13 mouse cellular contexts compared by ENCODE assay signal in the genomic region with DNA sequence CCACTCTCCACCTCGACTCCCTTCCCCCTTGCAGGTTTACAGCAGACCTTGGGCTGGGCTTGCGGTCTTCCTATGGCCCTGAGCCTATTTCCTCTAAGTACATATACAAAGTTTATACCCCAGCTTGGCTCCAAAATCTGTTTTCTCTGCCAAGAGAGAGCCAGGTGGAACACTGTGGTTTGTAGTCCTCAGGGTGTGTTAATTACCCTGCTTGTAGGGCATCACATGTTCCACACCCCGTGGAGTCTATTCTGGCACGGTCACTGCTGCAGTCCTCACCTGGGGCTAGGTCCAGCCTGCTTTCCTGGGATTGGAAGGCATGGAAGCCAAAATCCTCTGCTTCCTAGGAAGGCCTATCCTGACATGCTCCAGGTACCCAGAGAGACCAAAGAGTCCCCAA. TPM values are rescaled to one million over a fixed set of nuclear protein-coding genes. Genes with fewer than 3 reads are reported as not detected.
DNase-seq lines count a peak whose midpoint lies in the region; ATAC-seq lines count a peak whose summit lies in the region.
"Had no signal": no experiment of that assay in that cellular context is flagged by ENCODE, and none has a peak within 500 bp of the region (broad histone marks: within the 10 kb centered on the region; RNA-seq: fewer than 3 reads in every experiment).

No protein-coding gene starts in this region.

- no peak overlapping the region for H3K4me3 ChIP-seq in heart, embryonic 13.5 days
- no peak overlapping the region for H3K4me3 ChIP-seq in liver, embryonic 12.5 days
- H3K4me3 ChIP-seq in liver, embryonic 11.5 days (ENCODE audit: low read depth, low read length), result no peak overlapping the region
- H3K4me3 ChIP-seq: forebrain, embryonic 15.5 days had no signal

- H3K9me3 ChIP-seq in heart, embryonic 13.5 days, result no peaks in the 10 kb centered on the region
- H3K9me3 ChIP-seq in liver, embryonic 12.5 days (replicated peaks), result no peaks in the 10 kb centered on the region
- no peaks in the 10 kb centered on the region for H3K9me3 ChIP-seq in liver, embryonic 11.5 days (ENCODE audit: control insufficient read depth, low read length)
- H3K9me3 ChIP-seq: embryonic facial prominence, embryonic 10.5 days; forebrain, embryonic 15.5 days had no signal

- no peak overlapping the region; the same call in 1 of the 2 replicates for H3K9ac ChIP-seq in heart, embryonic 13.5 days
- H3K9ac ChIP-seq in liver, embryonic 12.5 days, result 0 out of 2 replicates have a peak overlapping the region, but pooled peaks have one; percentile 12
- H3K9ac ChIP-seq in liver, embryonic 11.5 days (ENCODE audit: low read depth, low read length), result no peak overlapping the region
- H3K9ac ChIP-seq: forebrain, embryonic 15.5 days had no signal

- peaks cover 53% of the 10 kb centered on the region for H3K4me1 ChIP-seq in heart, embryonic 13.5 days
- H3K4me1 ChIP-seq in liver, embryonic 12.5 days, result peaks cover 72% of the 10 kb centered on the region
- peaks cover 42% of the 10 kb centered on the region for H3K4me1 ChIP-seq in liver, embryonic 11.5 days (replicated peaks; ENCODE audit: control insufficient read depth, insufficient read depth, low read length)

- 91% methylated on average over 4 of the region's 4 CpGs for WGBS in heart, embryonic 13.5 days
- WGBS in liver, embryonic 12.5 days (ENCODE audit: insufficient replicate concordance), result 79% methylated on average over 4 of the region's 4 CpGs
- 85% methylated on average over 4 of the region's 4 CpGs for WGBS in liver, embryonic 11.5 days
- 37% methylated on average over 4 of the region's 4 CpGs for WGBS in large intestine, adult 2 months

- no peak for ATAC-seq in heart, embryonic 13.5 days (ENCODE audit: extremely low read depth, insufficient number of reproducible peaks, low FRiP score, low TSS enrichment)
- no peak for ATAC-seq in liver, embryonic 12.5 days
- ATAC-seq in liver, embryonic 11.5 days (replicated peaks; ENCODE audit: low FRiP score), result no peak
- ATAC-seq: forebrain, embryonic 15.5 days; inflammation-experienced regulatory T-cells, adult 6 months; Patski had no signal

- H3K27me3 ChIP-seq in heart, embryonic 13.5 days (replicated peaks), result peaks cover 26% of the 10 kb centered on the region
- no peaks in the 10 kb centered on the region for H3K27me3 ChIP-seq in liver, embryonic 12.5 days (replicated peaks)
- H3K27me3 ChIP-seq in liver, embryonic 11.5 days (replicated peaks; ENCODE audit: control insufficient read depth, insufficient read depth, low read length), result no peaks in the 10 kb centered on the region
- H3K27me3 ChIP-seq: forebrain, embryonic 15.5 days; Patski had no signal

- H3K4me2 ChIP-seq in heart, embryonic 13.5 days, result peak overlapping the region; percentile 95; the same call in 1 of the 2 replicates
- H3K4me2 ChIP-seq in liver, embryonic 12.5 days, result peak overlapping the region; percentile 86
- H3K4me2 ChIP-seq in liver, embryonic 11.5 days, result no peak overlapping the region; the same call in 1 of the 2 replicates

- DNase-seq in heart, postnatal 36 days, result no peak
- no peak for DNase-seq in liver, embryonic 11.5 days (ENCODE audit: low spot score)
- DNase-seq in cerebellum, adult 11 months, result peak; percentile 75
- peak; percentile 98 for DNase-seq in large intestine, adult 2 months (ENCODE audit: low read depth, low spot score)
- DNase-seq in urinary bladder, postnatal 25 days (ENCODE audit: low spot score), result no peak
- DNase-seq in thymus, adult 18-20 months, result no peak

- peaks cover 18% of the 10 kb centered on the region for H3K36me3 ChIP-seq in heart, embryonic 13.5 days
- peaks cover 38% of the 10 kb centered on the region for H3K36me3 ChIP-seq in liver, embryonic 12.5 days
- peaks cover 11% of the 10 kb centered on the region; the same call in 1 of the 2 replicates for H3K36me3 ChIP-seq in liver, embryonic 11.5 days (ENCODE audit: control insufficient read depth, insufficient read depth, low read length)

- no peak overlapping the region for H3K27ac ChIP-seq in heart, embryonic 13.5 days (replicated peaks)
- peak overlapping the region; percentile 98 for H3K27ac ChIP-seq in liver, embryonic 12.5 days
- H3K27ac ChIP-seq in liver, embryonic 11.5 days (ENCODE audit: low read depth, low read length), result no peak overlapping the region
- H3K27ac ChIP-seq: forebrain, embryonic 15.5 days had no signal

- intact Hi-C loops in heart, postnatal 36 days (cut with DNase I), result no loop called here

RNA-seq across cellular contexts. Expression of a gene that starts 10.7 kb away (rescaled TPM):
- polyA plus RNA-seq in heart, embryonic 13.5 days (2015; fragmentation: Nextera tagmentation; extraction: Ambion mirVana), result 1.1 and 2.9 TPM in 2 replicates
- 1 to 10 TPM; 5.5 to 8.6 TPM for total RNA-seq in heart, postnatal 36 days (2021)
- 0.87 and 1.0 TPM in 2 replicates for polyA plus RNA-seq in liver, embryonic 12.5 days (2016; fragmentation: Nextera tagmentation; extraction: Ambion mirVana)
- polyA plus RNA-seq in liver, embryonic 11.5 days (2014; fragmentation: Nextera tagmentation; extraction: Ambion mirVana), result 0.82 and 2.6 TPM in 2 replicates
- polyA plus RNA-seq in large intestine, adult 2 months (2012; rRNA removed), result 25.7 and 36.3 TPM in 2 replicates
- total RNA-seq: granulocyte monocyte progenitor cell, adult 5-6 weeks had no signal
- polyA plus RNA-seq: inflammation-experienced regulatory T-cells, adult 6 months; Patski had no signal

RNA-seq across cellular contexts. Expression of a gene that starts 17.0 kb away (rescaled TPM):
- 22.2 and 25.2 TPM in 2 replicates for polyA plus RNA-seq in heart, embryonic 13.5 days (2015; fragmentation: Nextera tagmentation; extraction: Ambion mirVana)
- total RNA-seq in heart, postnatal 36 days (2021), result 10 to 100 TPM; 84.5 to 87.8 TPM
- polyA plus RNA-seq in liver, embryonic 12.5 days (2016; fragmentation: Nextera tagmentation; extraction: Ambion mirVana), result 29.1 and 30.7 TPM in 2 replicates
- polyA plus RNA-seq in liver, embryonic 11.5 days (2014; fragmentation: Nextera tagmentation; extraction: Ambion mirVana), result 22.3 and 25.4 TPM in 2 replicates
- 101 and 123 TPM in 2 replicates for polyA plus RNA-seq in large intestine, adult 2 months (2012; rRNA removed)

RNA-seq across cellular contexts. Expression of a gene that starts 17.1 kb away (rescaled TPM):
- polyA plus RNA-seq in heart, embryonic 13.5 days (2015; fragmentation: Nextera tagmentation; extraction: Ambion mirVana), result 265 and 277 TPM in 2 replicates
- total RNA-seq in heart, postnatal 36 days (2021), result 100 to 1,000 TPM; 379 to 464 TPM
- 143 and 152 TPM in 2 replicates for polyA plus RNA-seq in liver, embryonic 12.5 days (2016; fragmentation: Nextera tagmentation; extraction: Ambion mirVana)
- 176 and 177 TPM in 2 replicates for polyA plus RNA-seq in liver, embryonic 11.5 days (2014; fragmentation: Nextera tagmentation; extraction: Ambion mirVana)
- 111 and 113 TPM in 2 replicates for polyA plus RNA-seq in large intestine, adult 2 months (2012; rRNA removed)

RNA-seq across cellular contexts. Expression of a gene that starts 53.5 kb away (rescaled TPM):
- polyA plus RNA-seq in heart, embryonic 13.5 days (2015; fragmentation: Nextera tagmentation; extraction: Ambion mirVana), result 12.8 and 13.0 TPM in 2 replicates
- 1 to 10 TPM; 1.8 to 2.4 TPM for total RNA-seq in heart, postnatal 36 days (2021)
- polyA plus RNA-seq in liver, embryonic 12.5 days (2016; fragmentation: Nextera tagmentation; extraction: Ambion mirVana), result 8.6 and 8.7 TPM in 2 replicates
- 13.9 and 18.7 TPM in 2 replicates for polyA plus RNA-seq in liver, embryonic 11.5 days (2014; fragmentation: Nextera tagmentation; extraction: Ambion mirVana)
- 4.9 and 5.0 TPM in 2 replicates for polyA plus RNA-seq in large intestine, adult 2 months (2012; rRNA removed)

Comparison
In these comparisons a context has a peak if more than half of its experiments do, and no peak if none do; other contexts are left out.
1. DNase-seq: peak in cerebellum, adult 11 months (single experiment) and large intestine, adult 2 months (single experiment); none in heart, postnatal 36 days (0 of 2), liver, embryonic 11.5 days (single experiment), urinary bladder, postnatal 25 days (single experiment) and thymus, adult 18-20 months (0 of 2).